Mouse (Mus musculus) neural tube, embryonic 12.5 days (tissue): ENCODE measurements around the gene Sgms2. TPM values are rescaled to one million over a fixed set of nuclear protein-coding genes. Genes with fewer than 3 reads are reported as not detected.

ENCODE experiments used
- ATAC-seq: fragments of 200-750 bp; cut with Nextera tagmentation; 2 replicates; pipeline ENCODE4 v1.8.0; 2017; ENCODE audit warnings: low read depth, mild to moderate bottlenecking, moderate TSS enrichment, moderate library complexity; ENCODE audit not compliant: low FRiP score
- H3K27ac ChIP-seq: fragments of 300-500 bp; sonication (generic); 2 replicates; pipeline ENCODE4 v1.5.1; 2016
- H3K27me3 ChIP-seq: fragments of 300-500 bp; sonication (generic); replicated peaks from 2 replicates; pipeline ENCODE4 v1.6.1; 2016; ENCODE audit warnings: mild to moderate bottlenecking
- H3K36me3 ChIP-seq: fragments of 300-500 bp; sonication (generic); 2 replicates; pipeline ENCODE4 v1.6.1; 2016; ENCODE audit warnings: mild to moderate bottlenecking
- H3K4me1 ChIP-seq: fragments of 300-500 bp; sonication (generic); 2 replicates; pipeline ENCODE4 v1.6.1; 2016
- H3K4me2 ChIP-seq: fragments of 300-500 bp; sonication (generic); replicated peaks from 2 replicates; pipeline ENCODE4 v1.6.1; 2016; ENCODE audit warnings: mild to moderate bottlenecking
- H3K4me3 ChIP-seq: fragments of 300-500 bp; sonication (generic); 2 replicates; pipeline ENCODE4 v1.5.1; 2016
- H3K9ac ChIP-seq: fragments of 300-500 bp; sonication (generic); 2 replicates; pipeline ENCODE4 v1.6.1; 2016; ENCODE audit warnings: mild to moderate bottlenecking
- H3K9me3 ChIP-seq: fragments of 300-500 bp; sonication (generic); 2 replicates; pipeline ENCODE4 v1.6.1; 2016; ENCODE audit warnings: mild to moderate bottlenecking
- WGBS: fragments of 180-500 bp; shearing (Covaris S2); methylation state at CpG from one replicate; pipeline ENCODE4 v1.1.7; 2016; 5-methylcytosine and 5-hydroxymethylcytosine counted together
- polyA plus RNA-seq: library from polyadenylated mRNA; unstranded; fragments of >200 nt; fragmentation: Nextera tagmentation; extraction: Ambion mirVana; gene quantifications from 2 replicates; pipeline ENCODE4 v1.2.1, GENCODE M21; 2016

The Sgms2 gene
- 1.3 and 1.7 TPM in 2 replicates for polyA plus RNA-seq

DNA sequence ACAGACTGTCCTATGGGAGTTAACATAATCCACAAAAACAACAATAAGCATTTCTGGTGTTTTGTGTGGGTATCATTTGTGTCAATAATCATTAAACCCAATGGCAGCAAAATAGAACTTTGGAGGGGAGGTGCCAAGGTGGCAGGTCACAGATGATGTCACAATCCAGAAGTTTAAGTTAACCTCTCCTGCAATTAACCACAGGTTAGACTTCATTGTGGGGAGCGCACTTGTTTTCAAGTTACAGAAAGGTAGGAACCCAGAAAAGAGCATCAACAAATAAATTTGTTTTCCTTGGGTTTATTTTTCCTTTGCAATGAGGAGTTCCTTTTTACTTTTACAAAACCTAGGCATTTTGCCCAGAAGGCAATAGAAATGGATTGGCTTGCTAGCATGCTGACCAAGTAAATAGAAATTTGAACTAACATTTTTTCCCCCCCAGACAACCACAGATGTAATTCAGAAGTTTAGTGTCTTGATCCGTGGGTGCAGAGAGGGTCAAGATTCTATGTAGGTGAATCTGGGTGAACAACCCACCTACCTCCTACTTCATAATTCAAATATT is at the start of gene Sgms2:
Gene Sgms2, minus strand, starts transcription at position 51 of the 565 bp plus-strand sequence.
- H3K4me1 ChIP-seq, result peaks cover 14% of the 10 kb centered on the region
- no peak for ATAC-seq
- no peak within 1 kb of the TSS for H3K27ac ChIP-seq
- 81% methylated on average over 2 of the region's 2 CpGs for WGBS
- H3K4me3 ChIP-seq, result peak within 1 kb of the TSS; percentile 65
- peaks cover 81% of the 10 kb centered on the region for H3K27me3 ChIP-seq
- no peaks in the 10 kb centered on the region for H3K36me3 ChIP-seq
- no peaks in the 10 kb centered on the region for H3K9me3 ChIP-seq
- peak within 1 kb of the TSS; percentile 64 for H3K9ac ChIP-seq
- peak within 1 kb of the TSS; percentile 99 for H3K4me2 ChIP-seq

DNA sequence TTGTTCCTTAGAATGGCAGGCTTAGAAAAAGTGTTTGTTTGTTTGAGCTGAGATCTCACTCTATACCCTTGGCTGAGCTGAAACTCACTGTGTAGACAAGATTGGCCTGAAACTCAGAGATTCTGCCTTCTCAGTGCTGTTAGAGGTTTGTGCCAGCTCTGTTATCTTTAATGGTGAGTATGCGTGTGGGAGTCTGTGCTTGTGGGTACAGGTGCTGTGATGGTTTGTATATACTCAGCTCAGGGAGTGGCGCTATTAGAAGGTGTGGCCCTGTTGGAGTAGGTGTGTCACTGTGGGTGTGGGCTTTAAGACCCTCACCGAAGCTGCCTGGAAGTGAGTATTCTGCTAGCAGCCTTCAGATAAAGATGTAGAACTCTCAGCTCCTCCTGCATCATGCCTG is 34.0 kb upstream of the Sgms2 start:
- no peaks in the 10 kb centered on the region for H3K9me3 ChIP-seq
- H3K27ac ChIP-seq, result no peak overlapping the region
- no peaks in the 10 kb centered on the region for H3K4me1 ChIP-seq
- no peak overlapping the region for H3K4me2 ChIP-seq
- no peak overlapping the region for H3K4me3 ChIP-seq
- 86% methylated on average over 3 of the region's 3 CpGs for WGBS
- H3K27me3 ChIP-seq, result no peaks in the 10 kb centered on the region
- H3K9ac ChIP-seq, result no peak overlapping the region
- H3K36me3 ChIP-seq, result no peaks in the 10 kb centered on the region
- ATAC-seq, result no peak

DNA sequence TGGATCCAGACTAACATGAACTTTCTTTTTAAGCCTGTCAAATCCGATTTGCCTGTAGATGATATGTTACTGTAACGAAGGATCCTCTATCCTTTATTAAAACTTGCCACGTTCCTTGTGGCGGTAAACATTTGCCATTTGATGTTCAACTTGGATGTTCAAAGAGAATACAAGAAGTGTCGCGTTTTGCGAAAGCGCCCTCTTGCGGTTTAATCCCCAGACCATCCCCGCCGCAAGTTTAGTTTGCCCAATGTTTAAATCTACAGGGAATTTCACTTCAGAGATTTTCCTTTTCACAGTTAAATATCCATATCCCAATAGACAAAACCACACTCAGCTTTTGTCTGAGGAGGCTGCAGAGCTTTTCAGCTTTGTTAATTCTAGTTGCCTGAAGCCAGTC is 33.6 kb upstream of the Sgms2 start:
- no peaks in the 10 kb centered on the region for H3K4me1 ChIP-seq
- H3K4me2 ChIP-seq, result no peak overlapping the region
- H3K27ac ChIP-seq, result no peak overlapping the region
- H3K9me3 ChIP-seq, result no peaks in the 10 kb centered on the region
- 24% methylated on average over 11 of the region's 11 CpGs for WGBS
- H3K27me3 ChIP-seq, result no peaks in the 10 kb centered on the region
- no peak for ATAC-seq
- H3K4me3 ChIP-seq, result no peak overlapping the region
- no peak overlapping the region for H3K9ac ChIP-seq
- H3K36me3 ChIP-seq, result no peaks in the 10 kb centered on the region

DNA sequence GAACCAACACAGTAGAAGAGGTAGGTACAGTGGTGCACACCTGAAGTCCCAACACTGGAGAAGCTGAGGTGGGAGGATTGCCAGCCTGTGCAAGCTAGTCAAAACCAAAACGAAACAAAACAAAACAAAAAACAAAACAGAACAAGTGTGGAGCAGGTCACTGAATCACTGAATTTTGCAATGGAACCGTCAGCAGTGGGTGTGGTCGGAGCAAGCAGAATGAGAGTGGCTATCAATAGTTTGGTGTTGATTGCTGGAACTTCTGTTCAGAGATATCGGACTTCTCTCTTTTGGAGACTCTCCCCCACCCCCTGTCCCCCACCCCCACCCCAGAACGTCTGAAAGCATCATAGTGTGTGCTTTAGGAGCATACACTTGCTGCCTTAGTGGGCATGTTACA is 33.0 kb upstream of the Sgms2 start:
- Histone ChIP-seq H3K9ac (no peak overlapping the region), H3K4me3 (no peak overlapping the region), H3K27ac (no peak overlapping the region), H3K4me2 (no peak overlapping the region), H3K36me3 (no peaks in the 10 kb centered on the region), H3K9me3 (no peaks in the 10 kb centered on the region), H3K4me1 (no peaks in the 10 kb centered on the region), H3K27me3 (no peaks in the 10 kb centered on the region)
- WGBS, result 84% methylated on average over 5 of the region's 5 CpGs
- ATAC-seq, result no peak

DNA sequence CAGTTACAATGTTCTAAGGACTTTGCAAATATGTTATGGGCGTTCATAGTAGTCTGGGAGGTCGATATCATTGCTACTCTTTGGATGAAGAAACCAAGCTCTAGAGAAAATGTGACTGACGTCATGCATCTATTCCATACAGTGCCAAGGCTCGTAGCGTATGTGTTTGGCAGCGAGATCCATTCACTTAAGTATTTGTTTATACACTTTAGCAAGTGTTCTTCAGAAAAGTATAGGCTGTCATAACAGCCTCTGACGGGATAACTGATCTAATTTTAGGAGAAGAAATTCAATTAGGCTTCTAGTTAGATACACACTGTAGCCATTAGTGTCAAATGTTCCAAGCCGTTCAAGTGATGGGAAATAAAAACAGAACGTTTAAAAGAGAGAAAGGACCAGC is 32.5 kb upstream of the Sgms2 start:
- Histone ChIP-seq H3K4me3 (no peak overlapping the region), H3K36me3 (no peaks in the 10 kb centered on the region), H3K4me1 (no peaks in the 10 kb centered on the region), H3K9me3 (no peaks in the 10 kb centered on the region), H3K27ac (no peak overlapping the region), H3K9ac (no peak overlapping the region), H3K4me2 (no peak overlapping the region), H3K27me3 (no peaks in the 10 kb centered on the region)
- ATAC-seq, result no peak
- WGBS, result 85% methylated on average over 9 of the region's 9 CpGs

DNA sequence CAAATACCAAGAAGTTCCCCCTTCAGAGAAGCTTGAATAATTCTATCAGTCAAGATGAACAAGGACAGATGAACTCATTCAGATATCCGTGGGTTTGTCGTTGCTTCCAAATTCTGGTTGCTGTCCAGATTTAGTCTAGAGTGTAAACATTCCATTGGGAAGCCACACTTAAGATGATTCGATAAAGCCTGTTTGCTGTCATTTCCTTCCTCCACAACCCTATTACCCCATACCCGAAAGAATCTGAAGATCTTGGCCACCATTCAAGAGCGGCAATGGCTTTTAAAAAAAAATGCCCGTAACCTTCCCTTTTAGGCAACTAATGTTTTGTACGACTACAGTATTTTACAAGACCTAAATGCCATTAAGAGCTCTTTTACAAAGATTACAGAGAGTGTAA is 31.0 kb upstream of the Sgms2 start:
- ATAC-seq, result no peak
- H3K4me2 ChIP-seq, result no peak overlapping the region
- no peak overlapping the region for H3K9ac ChIP-seq
- H3K36me3 ChIP-seq, result no peaks in the 10 kb centered on the region
- H3K27ac ChIP-seq, result no peak overlapping the region
- H3K4me3 ChIP-seq, result no peak overlapping the region
- no peaks in the 10 kb centered on the region for H3K4me1 ChIP-seq
- no peaks in the 10 kb centered on the region for H3K9me3 ChIP-seq
- 90% methylated on average over 7 of the region's 7 CpGs for WGBS
- no peaks in the 10 kb centered on the region for H3K27me3 ChIP-seq

DNA sequence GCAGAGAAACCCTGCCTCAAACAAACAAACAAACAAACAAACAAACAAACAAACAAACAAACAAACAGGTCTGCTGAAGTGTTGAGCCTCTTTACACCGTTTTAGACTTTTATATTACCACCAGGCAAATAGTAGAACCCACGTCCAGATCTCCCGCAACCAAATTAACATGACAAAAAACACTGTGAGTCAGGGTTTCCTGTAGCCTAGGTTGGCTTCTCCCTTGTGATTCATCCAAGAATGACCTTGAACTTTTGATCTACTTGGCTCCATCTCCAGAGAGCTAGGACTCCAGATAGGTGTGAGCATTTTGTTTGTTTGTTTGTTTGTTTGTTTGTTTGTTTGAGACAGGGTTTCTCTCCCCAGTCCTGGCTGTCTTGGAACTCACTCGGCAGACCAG is 30.0 kb upstream of the Sgms2 start:
- Histone ChIP-seq H3K4me2 (no peak overlapping the region), H3K36me3 (no peaks in the 10 kb centered on the region), H3K9me3 (no peaks in the 10 kb centered on the region), H3K9ac (no peak overlapping the region), H3K4me3 (no peak overlapping the region), H3K27me3 (no peaks in the 10 kb centered on the region), H3K4me1 (no peaks in the 10 kb centered on the region), H3K27ac (no peak overlapping the region)
- 73% methylated on average over 4 of the region's 4 CpGs for WGBS
- no peak for ATAC-seq

DNA sequence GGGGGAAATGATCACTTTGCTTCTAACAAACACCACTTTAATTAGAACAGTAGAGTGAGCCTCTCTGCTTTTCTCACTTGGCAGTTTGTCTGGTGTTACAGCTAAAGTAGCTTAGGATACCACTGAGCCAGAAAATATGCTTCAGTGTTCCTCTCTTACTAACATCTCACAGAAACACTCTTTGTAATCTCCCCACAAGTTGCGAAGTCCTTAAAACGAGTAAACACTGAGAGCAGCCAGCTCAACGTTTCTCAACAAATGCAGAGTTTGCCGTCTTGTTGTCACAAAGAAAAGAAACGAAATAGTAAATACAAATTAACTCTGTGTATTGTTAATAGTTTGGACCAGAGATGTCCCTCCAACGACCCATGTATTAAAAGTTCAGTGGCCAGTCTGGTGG is 26.5 kb upstream of the Sgms2 start:
- H3K4me1 ChIP-seq, result no peaks in the 10 kb centered on the region
- no peaks in the 10 kb centered on the region for H3K9me3 ChIP-seq
- ATAC-seq, result no peak
- no peak overlapping the region for H3K9ac ChIP-seq
- H3K27me3 ChIP-seq, result no peaks in the 10 kb centered on the region
- no peak overlapping the region for H3K4me2 ChIP-seq
- 81% methylated on average over 6 of the region's 6 CpGs for WGBS
- H3K36me3 ChIP-seq, result no peaks in the 10 kb centered on the region
- H3K4me3 ChIP-seq, result no peak overlapping the region
- no peak overlapping the region for H3K27ac ChIP-seq

DNA sequence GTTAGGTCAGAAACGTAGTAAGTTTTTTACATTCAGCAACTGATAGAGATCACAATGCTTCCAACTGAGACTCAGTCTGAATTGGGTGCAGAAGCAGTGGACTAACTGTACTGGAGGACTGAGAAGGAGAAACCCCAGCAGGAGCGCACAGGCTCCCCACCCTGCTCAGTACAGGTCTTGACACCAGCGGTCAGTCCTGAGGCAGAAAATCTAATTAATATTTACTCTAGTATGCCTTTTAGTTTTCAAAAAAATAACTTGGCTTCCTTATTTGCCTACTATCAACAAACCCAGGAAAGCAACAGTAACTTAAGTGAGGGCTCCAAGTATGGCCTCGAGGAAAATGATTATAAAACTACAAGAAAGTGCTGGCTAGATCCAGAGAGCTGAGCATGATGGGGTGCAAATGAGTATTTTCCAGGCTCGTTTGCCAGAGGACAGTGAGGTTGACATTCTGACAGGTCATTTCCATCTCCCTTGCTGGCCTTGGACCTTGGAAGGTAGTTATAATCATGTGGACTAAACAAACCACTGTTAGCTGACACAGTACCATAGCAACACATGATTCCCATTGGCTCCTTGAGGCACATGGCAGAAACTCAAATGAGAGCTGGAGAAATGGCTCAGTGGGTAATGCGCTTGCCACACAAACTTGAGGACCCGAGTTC is 25.3 kb upstream of the Sgms2 start:
- Histone ChIP-seq H3K4me3 (no peak overlapping the region), H3K9ac (no peak overlapping the region), H3K27me3 (no peaks in the 10 kb centered on the region), H3K27ac (no peak overlapping the region), H3K9me3 (no peaks in the 10 kb centered on the region), H3K4me2 (no peak overlapping the region), H3K4me1 (no peaks in the 10 kb centered on the region), H3K36me3 (no peaks in the 10 kb centered on the region)
- ATAC-seq, result no peak
- 82% methylated on average over 7 of the region's 7 CpGs for WGBS

DNA sequence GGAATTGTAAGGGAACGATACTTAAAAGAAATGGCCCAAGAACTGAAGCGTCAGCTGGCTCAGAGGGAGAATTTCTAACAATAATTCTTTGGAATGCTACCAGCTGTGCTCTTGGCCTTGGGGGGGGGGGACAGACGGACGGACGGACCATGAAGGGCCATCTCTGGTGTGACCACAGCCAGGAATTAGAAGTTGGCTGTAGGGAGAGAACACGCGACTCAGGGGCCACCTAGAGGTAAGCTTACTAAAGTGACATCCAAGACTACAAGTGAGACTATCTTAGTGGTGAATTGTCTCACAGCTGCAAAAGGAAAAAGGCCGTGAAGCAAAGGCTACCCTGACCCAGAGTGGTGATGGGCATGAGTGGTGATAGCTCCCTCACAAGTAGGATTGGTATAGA is 20.4 kb upstream of the Sgms2 start:
- H3K9me3 ChIP-seq, result no peaks in the 10 kb centered on the region
- 62% methylated on average over 8 of the region's 8 CpGs for WGBS
- no peaks in the 10 kb centered on the region for H3K36me3 ChIP-seq
- no peak for ATAC-seq
- no peaks in the 10 kb centered on the region for H3K4me1 ChIP-seq
- no peak overlapping the region for H3K9ac ChIP-seq
- H3K27me3 ChIP-seq, result peaks cover 5% of the 10 kb centered on the region; the same call in 1 of the 2 replicates
- no peak overlapping the region for H3K4me2 ChIP-seq
- H3K27ac ChIP-seq, result no peak overlapping the region
- no peak overlapping the region for H3K4me3 ChIP-seq

DNA sequence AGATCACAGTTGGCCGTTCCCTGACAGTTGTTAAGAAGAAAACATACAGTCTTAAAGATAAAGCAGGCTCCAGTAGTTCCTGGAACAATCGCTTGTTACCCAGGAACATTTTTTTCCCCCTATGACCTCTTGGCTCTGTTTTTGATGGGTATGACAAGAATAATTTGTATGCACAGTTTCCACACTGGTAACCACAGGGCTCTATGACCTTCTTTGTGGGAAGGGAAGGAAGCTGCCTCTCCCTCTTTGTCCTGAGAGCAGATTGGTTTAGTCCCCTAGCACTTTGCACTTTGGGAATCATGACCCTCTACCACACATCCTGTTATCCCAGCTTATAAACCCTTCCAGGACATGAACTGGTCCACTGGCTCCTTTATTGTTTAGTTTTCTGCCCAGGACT is 16.8 kb upstream of the Sgms2 start:
- ATAC-seq, result no peak
- Histone ChIP-seq H3K9ac (no peak overlapping the region), H3K27ac (no peak overlapping the region), H3K9me3 (no peaks in the 10 kb centered on the region), H3K36me3 (no peaks in the 10 kb centered on the region), H3K4me1 (no peaks in the 10 kb centered on the region), H3K4me2 (no peak overlapping the region), H3K4me3 (no peak overlapping the region), H3K27me3 (peaks cover 35% of the 10 kb centered on the region)
- 82% methylated on average over 2 of the region's 2 CpGs for WGBS

DNA sequence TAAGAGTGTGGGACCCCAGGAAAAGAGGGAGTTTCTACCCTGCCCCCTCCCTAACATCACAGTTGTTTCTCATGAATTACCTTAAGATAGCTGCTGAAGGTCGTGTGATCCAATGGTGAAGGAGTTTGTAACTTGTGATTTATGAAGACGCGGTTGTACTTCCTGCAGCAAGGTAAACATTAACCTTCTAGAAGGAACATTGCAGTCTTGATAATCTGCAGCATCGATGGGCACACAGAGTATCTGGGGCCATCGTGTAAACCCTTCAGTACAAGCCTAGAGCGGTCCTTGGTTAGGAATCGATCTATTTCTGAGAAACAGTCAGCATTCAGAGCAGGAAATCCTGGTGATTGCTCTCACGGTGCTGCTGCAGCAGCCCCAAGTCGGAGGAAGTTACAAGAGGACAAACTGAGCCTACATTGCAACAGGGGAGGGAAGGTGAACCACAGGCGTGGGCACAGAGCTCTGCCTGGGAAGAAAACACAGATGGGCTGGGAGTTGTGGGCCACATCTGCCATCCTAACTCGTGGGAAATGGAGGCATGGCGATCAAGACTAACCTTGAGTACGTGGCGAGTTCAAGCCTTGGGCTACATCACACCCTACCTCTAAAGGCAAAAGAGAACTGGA is 13.5 kb upstream of the Sgms2 start:
- peaks cover 9% of the 10 kb centered on the region for H3K4me1 ChIP-seq
- WGBS, result 87% methylated on average over 14 of the region's 14 CpGs
- peaks cover 51% of the 10 kb centered on the region for H3K27me3 ChIP-seq
- ATAC-seq, result no peak
- no peak overlapping the region for H3K4me2 ChIP-seq
- no peak overlapping the region for H3K27ac ChIP-seq
- H3K9ac ChIP-seq, result no peak overlapping the region
- no peak overlapping the region for H3K4me3 ChIP-seq
- no peaks in the 10 kb centered on the region for H3K9me3 ChIP-seq
- no peaks in the 10 kb centered on the region for H3K36me3 ChIP-seq
